Mouse (Mus musculus) forebrain, embryonic 12.5 days (tissue): Measurements from ENCODE around the gene Cdc42bpg. TPM values are rescaled to one million over a fixed set of nuclear protein-coding genes. Genes with fewer than 3 reads are reported as not detected.

ENCODE experiments used
- ATAC-seq: fragments of 200-750 bp; cut with Nextera tagmentation; 2 replicates; pipeline ENCODE4 v1.8.0; 2017; ENCODE audit warnings: moderate TSS enrichment; ENCODE audit not compliant: low FRiP score
- H3K27ac ChIP-seq: fragments of 300-500 bp; sonication (generic); 2 replicates; pipeline ENCODE4 v1.5.1; 2016; ENCODE audit warnings: mild to moderate bottlenecking
- H3K27me3 ChIP-seq: fragments of 300-500 bp; sonication (generic); 2 replicates; pipeline ENCODE4 v1.6.1; 2016; ENCODE audit warnings: mild to moderate bottlenecking
- H3K36me3 ChIP-seq: fragments of 300-500 bp; sonication (generic); replicated peaks from 2 replicates; pipeline ENCODE4 v1.6.1; 2016; ENCODE audit warnings: mild to moderate bottlenecking
- H3K4me1 ChIP-seq: fragments of 300-500 bp; sonication (generic); 2 replicates; pipeline ENCODE4 v1.6.1; 2016
- H3K4me2 ChIP-seq: fragments of 300-500 bp; sonication (generic); 2 replicates; pipeline ENCODE4 v1.6.1; 2016; ENCODE audit warnings: mild to moderate bottlenecking, moderate library complexity
- H3K4me3 ChIP-seq: fragments of 300-500 bp; sonication (generic); replicated peaks from 2 replicates; pipeline ENCODE4 v1.5.1; 2016; ENCODE audit warnings: mild to moderate bottlenecking
- H3K9ac ChIP-seq: fragments of 300-500 bp; sonication (generic); 2 replicates; pipeline ENCODE4 v1.6.1; 2016; ENCODE audit warnings: mild to moderate bottlenecking
- H3K9me3 ChIP-seq: fragments of 300-500 bp; sonication (generic); 2 replicates; pipeline ENCODE4 v1.6.1; 2016
- WGBS: fragments of 180-500 bp; shearing (Covaris S2); methylation state at CpG from one replicate; pipeline ENCODE4 v1.1.7; 2016; 5-methylcytosine and 5-hydroxymethylcytosine counted together
- polyA plus RNA-seq: library from polyadenylated mRNA; unstranded; fragments of >200 nt; fragmentation: Nextera tagmentation; extraction: Ambion mirVana; gene quantifications from 2 replicates; pipeline ENCODE4 v1.2.1, GENCODE M21; 2016

Gene Cdc42bpg
- polyA plus RNA-seq, 1 experiment from 2014 or later, result 0.36 TPM

DNA sequence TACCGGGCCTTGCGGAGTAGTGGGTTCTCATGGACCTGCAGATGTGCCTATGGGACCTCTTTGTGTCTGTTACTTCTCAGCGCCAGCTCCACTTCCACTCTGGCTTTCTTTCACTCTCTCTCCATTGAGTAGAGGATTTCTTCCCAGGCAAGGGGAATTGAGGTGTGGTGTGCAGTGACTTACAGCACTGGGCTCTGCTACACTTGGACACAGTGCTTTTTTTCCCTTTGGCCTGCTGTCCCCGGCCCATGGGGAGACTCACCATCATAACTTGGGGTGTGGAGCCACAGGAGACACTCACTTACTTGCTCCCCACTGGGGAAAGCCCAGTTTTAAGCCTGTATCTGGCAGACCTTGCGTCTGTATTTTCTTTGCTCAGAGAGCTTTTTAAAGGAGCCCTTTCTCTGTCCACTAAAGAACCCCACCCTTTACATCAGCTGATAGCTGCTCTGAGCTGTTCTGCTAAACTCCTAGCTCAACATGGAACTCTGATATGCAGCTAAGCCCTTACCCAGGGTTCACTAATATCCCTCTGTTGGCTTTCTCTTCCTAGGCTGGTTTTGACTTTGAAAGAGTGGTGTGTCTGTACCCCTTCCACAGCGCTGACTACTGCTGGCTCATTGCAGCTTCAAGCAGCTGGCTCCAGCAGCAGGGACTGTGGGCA is 26.6 kb upstream of the Cdc42bpg start:
- peak overlapping the region; percentile 84 for H3K4me2 ChIP-seq
- H3K36me3 ChIP-seq, result peaks cover 51% of the 10 kb centered on the region
- H3K4me3 ChIP-seq, result peak overlapping the region; percentile 87
- H3K9ac ChIP-seq, result peak overlapping the region; percentile 33
- H3K4me1 ChIP-seq, result peaks cover 38% of the 10 kb centered on the region
- 85% methylated on average over 6 of the region's 6 CpGs for WGBS
- H3K27ac ChIP-seq, result no peak overlapping the region
- no peak for ATAC-seq
- no peaks in the 10 kb centered on the region for H3K27me3 ChIP-seq
- H3K9me3 ChIP-seq, result no peaks in the 10 kb centered on the region

DNA sequence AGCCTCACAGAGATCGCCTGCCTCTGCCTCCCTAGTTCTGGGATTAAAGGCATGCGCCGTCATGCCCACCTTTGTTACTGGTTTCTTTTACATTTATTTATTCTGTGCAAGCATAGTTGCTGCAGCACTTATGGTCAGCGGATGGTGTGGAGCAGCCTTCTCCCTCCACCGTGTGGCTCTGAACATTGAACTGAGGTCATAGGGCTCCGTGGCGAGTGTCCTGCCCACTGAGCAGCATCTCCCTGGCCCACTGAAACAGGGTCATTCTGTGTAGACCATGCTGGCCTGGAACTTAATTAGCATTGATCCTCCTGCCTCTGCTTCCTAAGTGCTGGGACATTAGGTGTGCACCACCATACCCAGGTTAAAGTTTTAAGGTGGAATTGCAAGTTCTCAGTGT is 25.7 kb upstream of the Cdc42bpg start:
- H3K9ac ChIP-seq, result no peak overlapping the region
- no peak overlapping the region for H3K4me2 ChIP-seq
- no peaks in the 10 kb centered on the region for H3K9me3 ChIP-seq
- 89% methylated on average over 7 of the region's 7 CpGs for WGBS
- no peaks in the 10 kb centered on the region for H3K27me3 ChIP-seq
- peaks cover 32% of the 10 kb centered on the region for H3K4me1 ChIP-seq
- H3K4me3 ChIP-seq, result no peak overlapping the region
- ATAC-seq, result no peak
- no peak overlapping the region for H3K27ac ChIP-seq
- peaks cover 61% of the 10 kb centered on the region for H3K36me3 ChIP-seq

DNA sequence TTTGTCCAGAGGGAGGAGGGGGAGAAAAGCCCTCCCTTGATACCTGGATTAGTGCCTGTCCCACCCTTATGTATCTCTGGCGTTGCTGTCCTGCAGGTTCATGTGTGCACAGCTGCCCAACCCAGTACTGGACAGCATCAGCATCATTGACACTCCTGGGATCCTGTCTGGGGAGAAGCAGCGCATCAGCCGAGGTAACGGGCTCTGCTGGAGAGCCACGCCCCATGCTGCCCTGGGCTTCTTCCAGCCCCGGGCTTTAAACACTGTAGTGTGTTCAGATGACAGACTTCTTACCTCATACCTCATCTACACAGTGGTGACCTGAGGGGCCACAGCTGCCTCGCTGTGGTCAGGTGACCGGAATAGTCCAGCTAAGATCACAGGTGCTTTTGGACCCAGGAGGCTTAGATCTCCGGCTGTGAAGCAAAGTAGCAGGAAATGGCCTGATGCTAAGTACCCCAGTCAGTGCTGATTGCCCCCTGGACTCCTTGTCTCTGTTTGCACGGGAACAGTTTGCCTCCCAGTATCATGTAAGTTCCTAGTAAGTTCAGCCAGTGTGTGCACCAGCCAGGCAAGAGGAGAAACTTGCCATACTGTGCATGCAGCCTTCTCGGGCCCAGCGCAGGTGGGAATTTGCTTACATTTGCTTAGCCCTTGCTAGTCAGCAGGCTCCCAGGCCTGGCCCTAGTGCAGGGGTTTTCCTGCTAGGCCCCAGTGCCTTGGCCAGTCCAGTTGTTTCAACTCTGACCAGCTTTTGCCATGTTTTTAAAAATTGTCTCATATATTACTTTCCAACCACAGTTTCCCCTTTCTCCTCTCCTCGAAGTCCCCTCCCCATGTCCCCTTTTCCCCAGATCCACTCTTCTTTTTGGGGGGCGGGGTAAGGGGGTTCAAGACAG is 24.9 kb upstream of the Cdc42bpg start:
- Histone ChIP-seq H3K27ac (no peak overlapping the region), H3K9me3 (no peaks in the 10 kb centered on the region), H3K27me3 (no peaks in the 10 kb centered on the region), H3K36me3 (peaks cover 68% of the 10 kb centered on the region), H3K4me2 (no peak overlapping the region), H3K9ac (no peak overlapping the region), H3K4me1 (peaks cover 26% of the 10 kb centered on the region), H3K4me3 (no peak overlapping the region)
- 88% methylated on average over 14 of the region's 14 CpGs for WGBS
- ATAC-seq, result no peak

DNA sequence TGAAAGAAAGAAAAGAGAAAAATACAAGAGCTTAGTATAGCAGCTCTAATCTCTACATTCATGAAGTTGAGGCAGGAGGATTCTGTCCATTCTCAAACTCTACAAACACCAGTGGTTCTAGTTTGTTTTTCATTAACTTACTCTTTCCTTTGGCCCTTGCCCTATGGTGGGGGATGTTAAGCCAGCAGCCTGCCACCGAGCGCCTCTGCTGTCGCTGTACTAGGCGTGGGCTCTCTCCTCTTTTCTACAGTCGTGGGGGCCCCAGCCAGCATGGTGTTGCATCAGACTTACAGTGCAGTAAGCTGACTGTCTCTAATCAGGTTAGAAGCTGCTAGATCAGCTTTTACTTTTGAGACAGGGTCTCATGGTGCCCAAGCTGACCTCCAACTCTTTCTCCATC is 23.3 kb upstream of the Cdc42bpg start:
- ATAC-seq, result no peak
- Histone ChIP-seq H3K9ac (no peak overlapping the region), H3K4me1 (peaks cover 22% of the 10 kb centered on the region), H3K9me3 (no peaks in the 10 kb centered on the region), H3K27ac (no peak overlapping the region), H3K4me2 (no peak overlapping the region), H3K36me3 (peaks cover 84% of the 10 kb centered on the region), H3K4me3 (no peak overlapping the region), H3K27me3 (no peaks in the 10 kb centered on the region)
- 91% methylated on average over 5 of the region's 5 CpGs for WGBS

GRCm38 (mm10) chr19:6284502-6284901 is 21.8 kb upstream of the Cdc42bpg start:
- Histone ChIP-seq H3K36me3 (peaks cover 83% of the 10 kb centered on the region), H3K4me1 (peaks cover 10% of the 10 kb centered on the region), H3K9ac (no peak overlapping the region), H3K4me2 (no peak overlapping the region), H3K27ac (no peak overlapping the region; the same call in 1 of the 2 replicates), H3K27me3 (no peaks in the 10 kb centered on the region), H3K4me3 (no peak overlapping the region), H3K9me3 (no peaks in the 10 kb centered on the region)
- 93% methylated on average over 12 of the region's 12 CpGs for WGBS
- no peak for ATAC-seq

DNA sequence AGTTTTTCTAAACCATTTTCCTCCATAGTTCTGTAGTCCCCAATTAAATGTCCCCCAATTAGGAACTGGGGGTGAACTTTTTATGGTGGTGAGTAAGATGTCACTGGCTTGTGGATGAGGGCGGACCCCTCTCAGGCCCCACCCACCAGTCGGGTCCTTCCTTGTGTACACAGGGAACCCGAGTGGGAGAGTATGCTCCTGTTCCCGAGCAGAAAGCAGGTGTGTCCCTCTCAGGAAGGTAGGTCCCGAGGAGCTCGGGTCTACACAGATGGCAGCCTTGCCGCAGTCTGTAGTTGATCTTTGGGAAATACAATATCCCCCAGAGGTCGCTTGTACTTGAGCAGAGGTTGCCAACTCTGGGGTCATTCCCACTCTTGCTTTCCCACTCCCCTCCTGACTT is 21.0 kb upstream of the Cdc42bpg start:
- Histone ChIP-seq H3K36me3 (peaks cover 85% of the 10 kb centered on the region), H3K4me1 (peaks cover 4% of the 10 kb centered on the region; the same call in 1 of the 2 replicates), H3K9me3 (no peaks in the 10 kb centered on the region), H3K4me2 (no peak overlapping the region), H3K9ac (no peak overlapping the region), H3K4me3 (no peak overlapping the region), H3K27ac (no peak overlapping the region; the same call in 1 of the 2 replicates), H3K27me3 (no peaks in the 10 kb centered on the region)
- no peak for ATAC-seq
- WGBS, result 86% methylated on average over 8 of the region's 8 CpGs

- Histone ChIP-seq H3K36me3 (peaks cover 82% of the 10 kb centered on the region), H3K4me2 (no peak overlapping the region), H3K4me1 (peaks cover 4% of the 10 kb centered on the region; the same call in 1 of the 2 replicates), H3K9me3 (no peaks in the 10 kb centered on the region), H3K4me3 (no peak overlapping the region), H3K27me3 (no peaks in the 10 kb centered on the region), H3K9ac (no peak overlapping the region), H3K27ac (no peak overlapping the region)
- ATAC-seq, result no peak
- WGBS, result 88% methylated on average over 7 of the region's 7 CpGs
These were observed 20.4 kb upstream of the Cdc42bpg start for GRCm38 (mm10) chr19:6285632-6286433.

DNA sequence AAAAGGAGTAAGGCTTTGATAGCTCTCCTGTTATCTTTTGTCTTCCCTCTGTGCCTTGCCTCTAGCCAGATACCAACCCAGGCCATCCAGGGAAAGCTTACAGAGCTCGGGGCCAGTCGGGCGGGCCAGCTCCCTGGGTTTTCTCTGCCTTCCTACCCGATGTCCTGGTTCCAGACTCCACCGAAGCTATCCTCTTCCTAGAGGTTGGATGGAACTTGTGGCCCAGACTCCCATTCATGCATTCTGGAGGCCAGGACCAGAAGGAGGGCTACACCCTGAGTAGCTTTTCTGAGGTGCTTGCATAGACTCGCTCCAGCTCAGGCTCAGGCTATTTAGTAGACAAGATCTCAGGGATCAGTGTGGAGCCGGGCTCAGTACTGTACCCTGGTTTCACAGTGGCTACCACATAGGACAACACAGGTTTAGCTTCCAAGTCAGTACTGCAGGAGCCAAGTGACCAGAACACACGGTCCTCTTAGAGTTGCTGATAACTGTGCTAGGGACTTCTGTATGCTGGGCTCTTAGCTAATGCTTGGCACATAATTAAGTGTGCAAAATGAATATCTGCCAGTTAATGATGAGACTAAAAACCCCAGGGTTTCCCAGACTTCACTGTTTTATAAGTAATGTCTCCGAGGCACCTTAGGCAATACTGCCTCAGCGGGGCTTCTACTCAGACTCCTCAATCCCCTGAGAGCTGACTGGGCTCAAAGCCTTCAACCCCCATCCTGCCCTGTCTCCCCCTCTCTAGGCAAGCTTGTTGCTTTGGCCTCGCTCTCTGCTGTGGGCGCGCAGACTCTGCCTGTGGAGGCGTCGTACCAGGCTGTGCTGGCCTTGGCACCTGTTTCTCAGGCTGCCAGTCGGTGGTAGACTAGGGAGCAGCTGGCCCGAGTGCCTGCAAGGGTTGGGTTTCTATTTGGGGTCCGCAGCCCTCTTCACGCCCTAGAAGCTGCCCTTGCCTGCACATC is 19.5 kb upstream of the Cdc42bpg start:
- no peaks in the 10 kb centered on the region for H3K9me3 ChIP-seq
- no peak overlapping the region for H3K27ac ChIP-seq
- H3K27me3 ChIP-seq, result no peaks in the 10 kb centered on the region
- no peak overlapping the region for H3K9ac ChIP-seq
- H3K4me2 ChIP-seq, result no peak overlapping the region
- H3K4me1 ChIP-seq, result peaks cover 4% of the 10 kb centered on the region; the same call in 1 of the 2 replicates
- no peak overlapping the region for H3K4me3 ChIP-seq
- 92% methylated on average over 19 of the region's 19 CpGs for WGBS
- H3K36me3 ChIP-seq, result peaks cover 82% of the 10 kb centered on the region
- no peak for ATAC-seq

- H3K27ac ChIP-seq, result 0 out of 2 replicates have a peak overlapping the region, but pooled peaks have one; percentile 36
- 78% methylated on average over 13 of the region's 13 CpGs for WGBS
These were observed 17.9 kb upstream of the Cdc42bpg start for GRCm38 (mm10) chr19:6288236-6288894.

DNA sequence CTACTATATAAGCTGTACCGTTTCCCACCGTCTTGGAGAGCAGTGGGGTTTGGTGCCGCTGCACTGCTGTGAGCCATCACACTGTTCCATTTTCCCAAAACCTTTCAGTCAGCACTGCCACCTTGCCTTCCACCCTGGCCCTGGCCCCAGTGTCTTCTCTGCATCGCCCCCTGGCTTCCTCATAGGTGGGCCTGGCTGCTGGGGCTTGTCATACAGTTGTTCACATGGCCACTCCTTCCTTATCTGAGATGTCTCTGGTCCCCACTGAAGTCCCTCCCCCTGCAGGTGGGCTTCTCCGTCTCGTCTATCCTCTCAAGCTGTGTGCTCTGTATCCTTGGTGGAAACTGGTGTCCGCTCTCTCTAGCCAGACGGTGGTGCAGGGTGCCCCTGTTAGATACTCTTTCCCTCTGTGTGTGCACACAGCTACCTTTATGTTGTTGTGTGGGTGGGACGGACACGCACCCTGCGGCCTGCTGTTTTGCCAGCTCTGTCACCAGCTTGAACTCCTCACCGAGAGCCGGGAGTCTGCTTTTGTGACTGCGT is 16.5 kb upstream of the Cdc42bpg start:
- Histone ChIP-seq H3K27me3 (no peaks in the 10 kb centered on the region), H3K4me1 (peaks cover 4% of the 10 kb centered on the region; the same call in 1 of the 2 replicates), H3K4me3 (no peak overlapping the region), H3K9ac (no peak overlapping the region), H3K36me3 (peaks cover 76% of the 10 kb centered on the region), H3K9me3 (no peaks in the 10 kb centered on the region), H3K27ac (no peak overlapping the region), H3K4me2 (no peak overlapping the region)
- WGBS, result 92% methylated on average over 14 of the region's 14 CpGs
- no peak for ATAC-seq

More at GRCm38 (mm10) chr19:6288236-6288894, 17.9 kb upstream of the Cdc42bpg start:
- Histone ChIP-seq H3K4me3 (no peak overlapping the region), H3K9ac (no peak overlapping the region; the same call in 1 of the 2 replicates), H3K36me3 (peaks cover 77% of the 10 kb centered on the region), H3K4me1 (peaks cover 4% of the 10 kb centered on the region; the same call in 1 of the 2 replicates), H3K4me2 (no peak overlapping the region), H3K9me3 (no peaks in the 10 kb centered on the region), H3K27me3 (no peaks in the 10 kb centered on the region)
- no peak for ATAC-seq
